Mouse (Mus musculus) cortical plate, adult 2 months (tissue): Measurements from ENCODE around the gene Flna.

ENCODE experiments used
- CTCF ChIP-seq: fragments of 200-500 bp; IDR thresholded peaks from 2 replicates; pipeline ENCODE4 v1.5.1; 2011; ENCODE audit warnings: mild to moderate bottlenecking, control low read depth, low read length; ENCODE audit not compliant: insufficient read depth; ENCODE audit errors: extremely low read depth
- POLR2A ChIP-seq: fragments of 200-500 bp; IDR thresholded peaks from 2 replicates; pipeline ENCODE4 v1.6.1; 2011; ENCODE audit warnings: mild to moderate bottlenecking, low read length, control low read depth; ENCODE audit not compliant: insufficient read depth; ENCODE audit errors: extremely low read depth

DNA sequence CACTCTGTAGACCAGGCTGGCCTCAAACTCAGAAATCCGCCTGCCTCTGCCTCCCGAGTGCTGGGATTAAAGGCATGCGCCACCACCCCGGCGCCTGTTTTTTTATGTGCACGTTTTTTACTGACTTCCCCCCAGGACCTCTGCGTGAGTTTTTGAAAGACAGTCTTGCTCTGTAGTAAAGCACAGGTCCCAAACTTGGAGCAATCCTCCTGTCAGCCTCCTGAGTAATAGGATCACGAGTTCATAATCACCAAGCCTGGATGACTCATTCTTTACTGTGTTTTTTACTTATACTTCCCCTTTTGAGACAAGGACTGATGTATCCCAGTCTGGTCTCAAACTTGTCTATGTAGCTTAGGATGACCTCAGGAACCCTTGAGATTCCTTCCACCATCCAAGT, 28.3 kb upstream of the Flna start:
- no peak for TF ChIP-seq POLR2A
- TF ChIP-seq CTCF, result no peak
